Mouse (Mus musculus) stomach, embryonic 16.5 days (tissue): ENCODE results near the gene Herc1. TPM values are rescaled to one million over a fixed set of nuclear protein-coding genes. Genes with fewer than 3 reads are reported as not detected.

ENCODE experiments used
- ATAC-seq: fragments of 200-750 bp; cut with Nextera tagmentation; 2 replicates; pipeline ENCODE4 v1.8.0; 2017; ENCODE audit warnings: moderate number of reproducible peaks, moderate TSS enrichment; ENCODE audit not compliant: insufficient read depth, low FRiP score
- H3K27ac ChIP-seq: fragments of 300-500 bp; sonication (generic); 2 replicates; pipeline ENCODE4 v1.5.1; 2014; ENCODE audit warnings: low read length
- H3K27me3 ChIP-seq: fragments of 300-500 bp; sonication (generic); 2 replicates; pipeline ENCODE4 v1.6.1; 2014; ENCODE audit warnings: low read length, control low read depth, mixed read lengths; ENCODE audit not compliant: control insufficient read depth, insufficient read depth
- H3K36me3 ChIP-seq: fragments of 300-500 bp; sonication (generic); 2 replicates; pipeline ENCODE4 v1.6.1; 2014; ENCODE audit warnings: low read length; ENCODE audit not compliant: control insufficient read depth, insufficient read depth
- H3K4me1 ChIP-seq: fragments of 300-500 bp; sonication (generic); 2 replicates; pipeline ENCODE4 v1.6.1; 2014; ENCODE audit warnings: low read length, control low read depth, mixed read lengths; ENCODE audit not compliant: control insufficient read depth, insufficient read depth
- H3K4me2 ChIP-seq: fragments of 300-500 bp; sonication (generic); 2 replicates; pipeline ENCODE4 v1.6.1; 2014; ENCODE audit warnings: low read depth, low read length, mixed read lengths
- H3K4me3 ChIP-seq: fragments of 300-500 bp; sonication (generic); replicated peaks from 2 replicates; pipeline ENCODE4 v1.5.1; 2014; ENCODE audit warnings: mild to moderate bottlenecking, low read length
- H3K9ac ChIP-seq: fragments of 300-500 bp; sonication (generic); 2 replicates; pipeline ENCODE4 v1.6.1; 2014; ENCODE audit warnings: low read length
- H3K9me3 ChIP-seq: fragments of 300-500 bp; sonication (generic); replicated peaks from 2 replicates; pipeline ENCODE4 v1.6.1; 2016; ENCODE audit warnings: low read length, control low read depth; ENCODE audit not compliant: control insufficient read depth
- WGBS: fragments of 180-500 bp; shearing (Covaris S2); extraction: QIAGEN DNeasy Blood & Tissue Kit; methylation state at CpG from one replicate; pipeline ENCODE4 v1.1.7; 2014; 5-methylcytosine and 5-hydroxymethylcytosine counted together
- polyA plus RNA-seq: library from polyadenylated mRNA; unstranded; fragments of >200 nt; fragmentation: Nextera tagmentation; extraction: Ambion mirVana; gene quantifications from 2 replicates; pipeline ENCODE4 v1.2.1, GENCODE M21; 2015

Gene Herc1
- polyA plus RNA-seq, 1 experiment from 2014 or later: 22.1 TPM

DNA sequence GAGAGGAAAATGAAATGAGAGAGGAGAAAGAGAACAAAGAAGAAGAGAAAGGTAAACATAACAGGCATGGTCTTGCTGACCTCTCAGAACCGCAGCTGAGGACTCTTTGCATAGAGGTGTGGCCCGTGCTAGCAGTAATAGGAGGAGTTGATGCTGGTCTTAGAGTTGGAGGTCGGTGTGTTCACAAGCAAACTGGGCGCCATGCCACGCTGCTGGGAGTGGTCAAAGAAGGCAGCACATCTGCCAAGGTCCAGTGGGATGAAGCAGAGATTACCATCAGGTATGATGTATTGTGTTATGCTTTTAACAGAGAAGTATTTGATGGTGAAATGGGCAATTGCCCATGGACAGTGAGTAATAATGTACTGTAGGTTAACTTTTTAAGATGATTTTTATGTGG lies 98.0 kb downstream of the Herc1 start:
- H3K27me3 ChIP-seq: no peaks in the 10 kb centered on the region
- ATAC-seq: no peak
- no peak overlapping the region for H3K4me2 ChIP-seq
- no peaks in the 10 kb centered on the region for H3K9me3 ChIP-seq
- no peak overlapping the region for H3K9ac ChIP-seq
- H3K27ac ChIP-seq: no peak overlapping the region
- WGBS: 59% methylated on average over 5 of the region's 5 CpGs
- H3K4me1 ChIP-seq: no peaks in the 10 kb centered on the region
- H3K36me3 ChIP-seq: peaks cover 9% of the 10 kb centered on the region
- H3K4me3 ChIP-seq: no peak overlapping the region

- H3K27me3 ChIP-seq: no peaks in the 10 kb centered on the region
- no peaks in the 10 kb centered on the region for H3K4me1 ChIP-seq
- WGBS: 55% methylated on average over 4 of the region's 4 CpGs
- H3K4me2 ChIP-seq: no peak overlapping the region
- no peaks in the 10 kb centered on the region for H3K9me3 ChIP-seq
- H3K9ac ChIP-seq: no peak overlapping the region
- H3K27ac ChIP-seq: no peak overlapping the region
- ATAC-seq: no peak
- no peaks in the 10 kb centered on the region; the same call in 1 of the 2 replicates for H3K36me3 ChIP-seq
- H3K4me3 ChIP-seq: no peak overlapping the region
Observed at GRCm38 (mm10) chr9:66465087-66465486, 114.8 kb downstream of the Herc1 start.

- 71% methylated on average over 2 of the region's 2 CpGs for WGBS
- no peaks in the 10 kb centered on the region for H3K4me1 ChIP-seq
- H3K9ac ChIP-seq: no peak overlapping the region
- no peaks in the 10 kb centered on the region for H3K27me3 ChIP-seq
- no peak overlapping the region for H3K4me3 ChIP-seq
- no peak overlapping the region for H3K4me2 ChIP-seq
- H3K9me3 ChIP-seq: no peaks in the 10 kb centered on the region
- no peak overlapping the region for H3K27ac ChIP-seq
- H3K36me3 ChIP-seq: peaks cover 17% of the 10 kb centered on the region
- ATAC-seq: no peak
Observed at GRCm38 (mm10) chr9:66477785-66478184, 127.5 kb downstream of the Herc1 start.

DNA sequence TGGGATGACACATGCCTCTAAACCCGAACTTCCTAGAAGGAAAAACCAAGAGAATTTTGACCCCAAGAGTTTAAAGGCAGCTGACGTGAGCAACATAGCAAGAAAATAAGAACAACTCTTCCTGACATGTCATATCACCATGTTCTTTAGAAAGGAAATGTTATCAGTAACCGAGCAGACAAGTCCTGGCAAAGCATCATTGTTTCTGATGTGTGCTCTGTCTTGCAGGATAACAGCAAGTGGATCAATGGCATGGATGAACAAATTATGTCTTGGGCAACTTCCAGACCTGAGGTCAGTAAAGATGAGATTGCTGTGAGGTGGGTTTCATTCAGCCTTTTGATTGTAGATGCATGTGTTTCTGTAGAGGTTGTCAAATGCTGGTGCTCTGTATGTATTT lies 133.2 kb downstream of the Herc1 start:
- WGBS: 84% methylated on average over 3 of the region's 3 CpGs
- Histone ChIP-seq H3K4me1 (no peaks in the 10 kb centered on the region), H3K27ac (no peak overlapping the region), H3K9me3 (no peaks in the 10 kb centered on the region), H3K9ac (no peak overlapping the region), H3K4me2 (no peak overlapping the region), H3K36me3 (peaks cover 25% of the 10 kb centered on the region), H3K27me3 (no peaks in the 10 kb centered on the region), H3K4me3 (no peak overlapping the region)
- no peak for ATAC-seq

GRCm38 (mm10) chr9:66488786-66489185 lies 138.5 kb downstream of the Herc1 start:
- H3K36me3 ChIP-seq: peaks cover 24% of the 10 kb centered on the region
- no peak for ATAC-seq

GRCm38 (mm10) chr9:66492361-66492760 lies 142.1 kb downstream of the Herc1 start:
- Histone ChIP-seq H3K4me3 (no peak overlapping the region), H3K4me2 (no peak overlapping the region), H3K36me3 (peaks cover 19% of the 10 kb centered on the region), H3K4me1 (no peaks in the 10 kb centered on the region), H3K9me3 (no peaks in the 10 kb centered on the region; the same call in 1 of the 2 replicates), H3K27ac (no peak overlapping the region), H3K9ac (no peak overlapping the region), H3K27me3 (no peaks in the 10 kb centered on the region)
- 97% methylated on average over 1 of the region's 1 CpGs for WGBS
- no peak for ATAC-seq

More at GRCm38 (mm10) chr9:66488786-66489185, 138.5 kb downstream of the Herc1 start:
- H3K27me3 ChIP-seq: no peaks in the 10 kb centered on the region
- no peak overlapping the region for H3K27ac ChIP-seq
- H3K9ac ChIP-seq: no peak overlapping the region
- no peaks in the 10 kb centered on the region; the same call in 1 of the 2 replicates for H3K9me3 ChIP-seq
- H3K4me2 ChIP-seq: no peak overlapping the region
- H3K4me3 ChIP-seq: no peak overlapping the region
- H3K4me1 ChIP-seq: no peaks in the 10 kb centered on the region

GRCm38 (mm10) chr9:66493992-66494391 lies 143.7 kb downstream of the Herc1 start:
- Histone ChIP-seq H3K4me3 (no peak overlapping the region), H3K27ac (no peak overlapping the region), H3K27me3 (no peaks in the 10 kb centered on the region), H3K4me2 (no peak overlapping the region), H3K9ac (no peak overlapping the region), H3K4me1 (no peaks in the 10 kb centered on the region), H3K36me3 (peaks cover 15% of the 10 kb centered on the region), H3K9me3 (no peaks in the 10 kb centered on the region; the same call in 1 of the 2 replicates)
- no peak for ATAC-seq

GRCm38 (mm10) chr9:66501248-66501647 lies 151.0 kb downstream of the Herc1 start:
- Histone ChIP-seq H3K4me1 (no peaks in the 10 kb centered on the region), H3K27me3 (no peaks in the 10 kb centered on the region), H3K36me3 (peaks cover 7% of the 10 kb centered on the region), H3K4me2 (no peak overlapping the region), H3K27ac (no peak overlapping the region), H3K9me3 (no peaks in the 10 kb centered on the region), H3K9ac (no peak overlapping the region), H3K4me3 (no peak overlapping the region)
- no peak for ATAC-seq
- WGBS: 56% methylated on average over 2 of the region's 2 CpGs

- no peak overlapping the region for H3K27ac ChIP-seq
- H3K4me2 ChIP-seq: no peak overlapping the region
- H3K4me1 ChIP-seq: no peaks in the 10 kb centered on the region
- 79% methylated on average over 4 of the region's 4 CpGs for WGBS
- peaks cover 11% of the 10 kb centered on the region; the same call in 1 of the 2 replicates for H3K36me3 ChIP-seq
- no peak overlapping the region for H3K9ac ChIP-seq
- no peak overlapping the region for H3K4me3 ChIP-seq
- no peak for ATAC-seq
- no peaks in the 10 kb centered on the region for H3K27me3 ChIP-seq
- no peaks in the 10 kb centered on the region for H3K9me3 ChIP-seq
Observed at GRCm38 (mm10) chr9:66503879-66504411, 153.7 kb downstream of the Herc1 start.
